Mouse (Mus musculus) liver, embryonic 13.5 days (tissue): ENCODE results near the gene Clpp. TPM values are rescaled to one million over a fixed set of nuclear protein-coding genes. Genes with fewer than 3 reads are reported as not detected.

Experiments used
- ATAC-seq: fragments of 200-750 bp; cut with Nextera tagmentation; 2 replicates; pipeline ENCODE4 v1.8.0; 2017; ENCODE audit warnings: low read depth, mild to moderate bottlenecking, moderate number of reproducible peaks, moderate library complexity
- DNase-seq: peaks from one replicate; pipeline ENCODE4 v3.0.0; 2022
- H3K27ac ChIP-seq: fragments of 300-500 bp; sonication (generic); 2 replicates; pipeline ENCODE4 v1.5.1; 2015; ENCODE audit warnings: moderate library complexity, mild to moderate bottlenecking, inconsistent platforms
- H3K27me3 ChIP-seq: fragments of 300-500 bp; sonication (generic); 2 replicates; pipeline ENCODE4 v1.6.1; 2015; ENCODE audit warnings: mild to moderate bottlenecking, inconsistent platforms
- H3K36me3 ChIP-seq: fragments of 300-500 bp; sonication (generic); 2 replicates; pipeline ENCODE4 v1.6.1; 2015; ENCODE audit warnings: mild to moderate bottlenecking, inconsistent platforms
- H3K4me1 ChIP-seq: fragments of 300-500 bp; sonication (generic); replicated peaks from 2 replicates; pipeline ENCODE4 v1.6.1; 2015; ENCODE audit warnings: inconsistent platforms
- H3K4me2 ChIP-seq: fragments of 300-500 bp; sonication (generic); 2 replicates; pipeline ENCODE4 v1.6.1; 2015; ENCODE audit warnings: inconsistent platforms, mild to moderate bottlenecking, moderate library complexity
- H3K4me3 ChIP-seq: fragments of 300-500 bp; sonication (generic); replicated peaks from 2 replicates; pipeline ENCODE4 v1.5.1; 2015; ENCODE audit warnings: mild to moderate bottlenecking, inconsistent platforms
- H3K9ac ChIP-seq: fragments of 300-500 bp; sonication (generic); 2 replicates; pipeline ENCODE4 v1.6.1; 2015; ENCODE audit warnings: mild to moderate bottlenecking, inconsistent platforms
- H3K9me3 ChIP-seq: fragments of 300-500 bp; sonication (generic); replicated peaks from 2 replicates; pipeline ENCODE4 v1.6.1; 2016; ENCODE audit warnings: inconsistent platforms
- WGBS: fragments of 180-500 bp; shearing (Covaris S2); methylation state at CpG from one replicate; pipeline ENCODE4 v1.1.7; 2015; ENCODE audit not compliant: insufficient replicate concordance; 5-methylcytosine and 5-hydroxymethylcytosine counted together
- polyA plus RNA-seq: library from polyadenylated mRNA; unstranded; fragments of >200 nt; fragmentation: Nextera tagmentation; extraction: Ambion mirVana; gene quantifications from 2 replicates; pipeline ENCODE4 v1.2.1, GENCODE M21; 2015

Clpp gene
- polyA plus RNA-seq, 1 experiment from 2014 or later: 100.0 TPM

DNA sequence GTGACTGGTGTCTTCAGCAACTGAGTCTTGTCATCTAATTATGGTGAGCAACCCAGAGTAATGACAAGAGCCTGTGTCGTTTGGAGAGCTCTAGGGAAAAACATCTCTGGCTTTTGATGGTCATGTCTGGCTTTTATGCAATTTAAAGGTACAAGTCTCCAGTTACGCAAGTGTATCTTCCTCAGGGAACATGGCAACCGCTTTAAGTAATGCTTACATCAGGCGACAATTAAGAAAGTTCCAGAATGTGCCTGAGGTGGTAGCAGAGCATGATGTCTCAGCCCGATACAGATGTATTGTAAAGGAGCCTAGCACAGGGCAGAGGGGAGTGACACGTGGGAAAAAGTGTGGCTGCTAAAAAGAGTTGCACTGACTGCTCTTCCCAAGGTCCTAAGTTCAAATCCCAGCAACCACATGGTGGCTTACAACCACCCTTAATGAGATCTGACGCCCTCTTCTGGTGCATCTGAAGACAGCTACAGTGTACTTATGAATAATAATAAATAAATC lies 1.1 kb upstream of the Clpp start:
- Histone ChIP-seq H3K4me1 (peaks cover 21% of the 10 kb centered on the region), H3K9ac (peak overlapping the region; percentile 70), H3K27me3 (no peaks in the 10 kb centered on the region), H3K9me3 (no peaks in the 10 kb centered on the region), H3K36me3 (peaks cover 30% of the 10 kb centered on the region), H3K4me3 (peak overlapping the region; percentile 74), H3K27ac (no peak overlapping the region), H3K4me2 (peak overlapping the region; percentile 86)
- 65% methylated on average over 7 of the region's 7 CpGs for WGBS
- ATAC-seq (no peak), DNase-seq (no peak)

DNA sequence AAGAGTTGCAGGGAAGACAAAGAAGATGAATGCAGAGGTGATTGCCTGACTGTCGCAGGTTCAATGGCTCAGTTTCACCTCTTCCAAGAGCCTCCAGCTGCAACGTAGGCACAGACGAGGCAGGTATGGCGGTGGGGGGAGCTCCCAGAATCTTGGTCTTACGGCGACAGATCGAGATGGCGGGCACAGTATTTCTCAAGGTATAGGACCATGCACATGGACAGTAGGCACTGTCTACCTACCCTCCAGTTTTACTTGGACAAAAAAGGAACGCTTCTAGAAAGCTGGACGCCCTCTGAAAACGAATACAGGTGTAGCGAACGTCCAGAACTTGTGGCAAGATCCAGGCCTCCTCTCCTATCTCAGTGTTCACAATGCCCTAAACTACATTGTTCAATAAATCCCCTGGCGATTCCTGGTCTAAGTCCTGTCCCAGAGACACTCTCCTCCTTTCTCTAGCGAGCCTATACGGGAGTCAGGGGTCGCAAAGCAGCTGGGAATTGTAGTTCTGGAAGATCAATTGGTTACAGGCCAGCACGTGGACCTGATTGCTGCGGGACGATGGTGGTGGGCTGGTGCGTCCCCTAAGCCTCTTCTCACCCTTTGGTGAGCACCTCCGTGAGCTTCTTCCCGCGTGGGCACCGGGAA lies 514 bp upstream of the Clpp start:
- Histone ChIP-seq H3K27ac (peak overlapping the region; percentile 66), H3K9ac (peak overlapping the region; percentile 70), H3K4me3 (peak overlapping the region; percentile 74), H3K4me1 (peaks cover 21% of the 10 kb centered on the region), H3K27me3 (no peaks in the 10 kb centered on the region), H3K36me3 (peaks cover 36% of the 10 kb centered on the region), H3K4me2 (peak overlapping the region; percentile 86), H3K9me3 (no peaks in the 10 kb centered on the region)
- 2% methylated on average over 25 of the region's 25 CpGs for WGBS
- no peak for DNase-seq
- ATAC-seq: peak; percentile 84

DNA sequence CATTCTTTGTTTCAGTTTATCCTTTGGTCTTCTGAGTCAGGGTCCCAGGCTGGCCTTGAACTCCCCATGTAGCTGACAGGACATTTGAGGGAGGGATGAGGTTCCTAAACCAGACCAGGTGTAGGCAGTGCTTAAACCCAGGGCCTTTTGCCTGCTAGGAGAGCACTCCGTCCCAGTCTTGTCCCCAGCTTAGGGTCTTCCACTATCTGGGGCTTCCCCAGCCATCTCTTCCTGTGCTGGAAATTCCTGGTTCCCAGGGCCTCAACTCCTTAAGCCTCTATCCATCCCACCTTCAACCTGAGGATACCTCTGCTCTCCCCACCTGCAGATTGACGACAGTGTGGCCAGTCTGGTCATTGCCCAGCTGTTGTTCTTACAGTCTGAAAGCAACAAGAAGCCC lies 861 bp downstream of the Clpp start:
- no peaks in the 10 kb centered on the region for H3K27me3 ChIP-seq
- ATAC-seq (no peak), DNase-seq (no peak)
- H3K4me2 ChIP-seq: peak overlapping the region; percentile 86
- H3K4me3 ChIP-seq: peak overlapping the region; percentile 74
- no peaks in the 10 kb centered on the region for H3K9me3 ChIP-seq
- 54% methylated on average over 2 of the region's 2 CpGs for WGBS
- peak overlapping the region; percentile 82 for H3K9ac ChIP-seq
- peaks cover 50% of the 10 kb centered on the region for H3K36me3 ChIP-seq
- H3K4me1 ChIP-seq: peaks cover 23% of the 10 kb centered on the region
- H3K27ac ChIP-seq: peak overlapping the region; percentile 71

DNA sequence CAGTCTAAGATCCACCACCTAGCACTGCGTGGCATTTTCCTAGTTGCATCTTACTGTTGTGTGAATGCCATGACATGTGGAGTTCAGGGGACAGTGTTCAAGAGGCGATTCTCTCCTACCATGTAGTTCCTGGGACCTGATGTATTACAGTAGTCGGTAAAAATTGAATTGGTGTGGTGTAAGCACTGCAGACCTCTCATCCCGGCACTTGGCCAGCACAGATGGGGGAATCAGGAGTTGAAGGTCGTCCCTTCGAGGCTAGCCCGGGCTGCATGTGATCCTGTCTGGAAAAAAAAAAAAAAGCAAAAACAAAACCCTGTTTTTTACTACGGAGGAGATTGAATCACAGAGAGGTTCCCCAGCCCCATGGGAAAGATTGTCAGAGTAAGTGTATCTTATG lies 4.9 kb downstream of the Clpp start:
- DNase-seq: no peak

DNA sequence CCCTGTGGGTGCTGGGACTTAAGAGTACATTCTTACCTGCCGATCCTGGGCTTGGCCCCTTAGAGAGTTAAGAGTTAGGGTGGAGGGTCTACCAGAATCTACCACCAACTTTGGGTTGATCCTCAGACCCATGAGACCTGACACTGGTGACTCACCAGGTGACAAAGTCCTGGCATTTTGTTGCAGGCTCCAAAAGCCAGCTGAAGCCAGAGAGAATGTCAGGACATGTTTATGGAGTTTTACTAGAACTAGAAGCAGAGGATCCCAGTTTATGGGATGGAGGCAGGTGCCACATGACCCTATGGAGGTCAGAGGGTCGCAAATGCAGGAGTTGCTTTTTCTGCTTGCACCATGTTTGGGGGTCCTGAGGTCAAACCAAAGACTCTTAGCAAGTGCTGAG lies 6.4 kb downstream of the Clpp start:
- H3K9me3 ChIP-seq: no peaks in the 10 kb centered on the region

More for the DNA sequence above, 4.9 kb downstream of the Clpp start:
- Histone ChIP-seq H3K4me2 (no peak overlapping the region), H3K9me3 (no peaks in the 10 kb centered on the region), H3K27ac (no peak overlapping the region), H3K9ac (no peak overlapping the region), H3K27me3 (no peaks in the 10 kb centered on the region), H3K36me3 (peaks cover 70% of the 10 kb centered on the region), H3K4me1 (peaks cover 41% of the 10 kb centered on the region), H3K4me3 (no peak overlapping the region)
- ATAC-seq: no peak
- WGBS: 79% methylated on average over 8 of the region's 8 CpGs

DNA sequence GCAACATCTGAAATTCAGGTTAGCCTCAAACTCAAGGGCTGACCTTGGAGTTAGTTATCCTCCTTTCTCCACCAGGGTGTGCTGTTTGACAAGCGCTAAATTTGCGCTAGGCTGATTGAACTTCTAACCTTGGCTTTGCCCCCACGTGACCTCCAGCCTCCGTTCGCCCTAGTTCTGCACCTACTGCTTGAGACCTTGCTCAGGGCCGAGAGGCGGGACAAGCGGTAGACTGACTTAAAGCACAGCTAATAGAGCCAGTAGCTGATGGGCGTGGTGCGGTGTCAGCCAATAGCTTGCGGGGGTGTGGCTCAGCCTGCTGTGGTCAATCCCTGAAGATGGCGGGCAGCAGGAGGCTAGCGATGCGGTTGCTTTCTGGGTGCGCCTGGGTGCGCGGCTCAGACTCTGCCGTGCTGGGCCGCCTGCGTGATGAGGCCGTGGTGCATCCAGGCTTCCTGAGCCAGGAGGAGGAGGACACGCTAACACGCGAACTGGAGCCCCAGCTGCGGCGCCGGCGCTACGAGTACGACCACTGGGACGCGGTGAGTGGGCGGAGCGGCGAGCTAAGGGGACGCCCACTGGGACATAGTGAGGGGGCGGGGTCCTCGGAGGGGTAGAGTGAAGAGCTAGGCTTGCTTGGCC lies 7.0 kb downstream of the Clpp start, which contains the start of gene Alkbh7:
TSS of gene Alkbh7 (plus strand) at position 311 of the 639 bp plus-strand sequence.
- DNase-seq (peak; percentile 97), ATAC-seq (peak; percentile 99)
- peak within 1 kb of the TSS; percentile 90 for H3K4me2 ChIP-seq
- peak within 1 kb of the TSS; percentile 74 for H3K9ac ChIP-seq
- peaks cover 63% of the 10 kb centered on the region for H3K36me3 ChIP-seq
- peaks cover 36% of the 10 kb centered on the region for H3K4me1 ChIP-seq
- H3K9me3 ChIP-seq: no peaks in the 10 kb centered on the region
- H3K4me3 ChIP-seq: peak within 1 kb of the TSS; percentile 83
- peak within 1 kb of the TSS; percentile 61 for H3K27ac ChIP-seq
- no peaks in the 10 kb centered on the region for H3K27me3 ChIP-seq
- under 1% methylated on average over 38 of the region's 38 CpGs for WGBS

More for the DNA sequence above, 6.4 kb downstream of the Clpp start:
- DNase-seq (no peak), ATAC-seq (no peak)
- H3K4me3 ChIP-seq: peak overlapping the region; percentile 83
- no peaks in the 10 kb centered on the region for H3K27me3 ChIP-seq
- H3K36me3 ChIP-seq: peaks cover 65% of the 10 kb centered on the region
- H3K4me1 ChIP-seq: peaks cover 35% of the 10 kb centered on the region
- WGBS: 55% methylated on average over 2 of the region's 2 CpGs
- H3K9ac ChIP-seq: peak overlapping the region; percentile 46
- peak overlapping the region; percentile 27; the same call in 1 of the 2 replicates for H3K27ac ChIP-seq
- peak overlapping the region; percentile 90 for H3K4me2 ChIP-seq

DNA sequence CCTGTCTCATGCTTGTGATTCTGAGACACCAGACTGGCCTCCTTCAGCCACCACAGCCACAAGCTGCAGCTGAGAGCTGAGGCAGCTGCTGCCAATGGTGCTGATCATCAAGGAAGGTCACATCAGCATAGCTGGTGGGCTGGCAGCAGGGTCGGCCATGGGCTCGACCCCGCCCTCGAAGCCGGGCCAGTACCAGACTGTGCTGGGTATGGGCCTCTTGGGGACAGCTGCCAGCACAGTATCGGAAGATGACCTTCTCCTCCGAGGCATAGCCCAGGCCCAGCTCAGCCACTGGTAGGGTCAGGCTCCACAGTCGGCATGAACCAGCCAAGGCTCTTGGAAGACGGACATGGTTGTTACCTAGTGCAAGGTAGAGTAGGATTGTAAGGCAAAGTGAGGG lies 9.3 kb downstream of the Clpp start:
- H3K27me3 ChIP-seq: no peaks in the 10 kb centered on the region
- no peaks in the 10 kb centered on the region for H3K9me3 ChIP-seq
- no peak overlapping the region for H3K4me2 ChIP-seq
- peaks cover 62% of the 10 kb centered on the region for H3K36me3 ChIP-seq
- no peak for ATAC-seq
- no peak overlapping the region for H3K9ac ChIP-seq
- DNase-seq: no peak
- 87% methylated on average over 9 of the region's 9 CpGs for WGBS
- no peak overlapping the region for H3K27ac ChIP-seq
- H3K4me1 ChIP-seq: peaks cover 55% of the 10 kb centered on the region
- no peak overlapping the region for H3K4me3 ChIP-seq

DNA sequence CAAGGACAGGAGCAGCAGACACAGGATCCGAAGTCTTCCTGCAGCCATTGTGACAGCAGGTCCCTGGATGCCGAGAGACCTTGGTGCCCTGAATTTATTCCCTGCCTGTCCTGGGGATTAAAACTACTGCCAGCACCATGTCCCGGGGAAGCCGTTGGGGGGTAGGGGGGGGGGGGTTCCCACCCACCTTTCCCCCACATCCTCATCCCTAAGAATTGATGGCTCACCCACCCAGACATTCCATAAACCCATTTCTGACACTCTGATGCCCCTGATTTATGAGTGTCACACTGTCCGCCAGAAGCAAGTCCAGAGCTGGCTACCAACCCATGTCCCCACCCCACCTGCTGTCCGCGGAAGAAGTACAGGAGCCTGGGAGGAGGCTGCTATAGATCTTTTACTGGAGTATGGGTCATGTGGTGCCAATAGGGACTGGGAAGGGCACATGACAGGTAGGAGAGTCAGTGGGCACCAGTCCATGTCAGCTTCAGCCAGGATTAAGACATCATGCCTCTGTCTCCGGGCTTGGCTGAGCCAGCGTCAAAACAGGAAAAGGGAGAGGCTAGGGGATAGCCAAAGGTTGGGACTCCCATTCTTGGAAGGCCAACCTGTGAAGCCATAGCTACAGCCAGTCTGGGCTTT lies 10.0 kb downstream of the Clpp start, which contains the start of gene Pspn:
TSS of gene Pspn (minus strand) at position 51 of the 642 bp plus-strand sequence.
- DNase-seq: no peak
- peaks cover 62% of the 10 kb centered on the region for H3K36me3 ChIP-seq

DNA sequence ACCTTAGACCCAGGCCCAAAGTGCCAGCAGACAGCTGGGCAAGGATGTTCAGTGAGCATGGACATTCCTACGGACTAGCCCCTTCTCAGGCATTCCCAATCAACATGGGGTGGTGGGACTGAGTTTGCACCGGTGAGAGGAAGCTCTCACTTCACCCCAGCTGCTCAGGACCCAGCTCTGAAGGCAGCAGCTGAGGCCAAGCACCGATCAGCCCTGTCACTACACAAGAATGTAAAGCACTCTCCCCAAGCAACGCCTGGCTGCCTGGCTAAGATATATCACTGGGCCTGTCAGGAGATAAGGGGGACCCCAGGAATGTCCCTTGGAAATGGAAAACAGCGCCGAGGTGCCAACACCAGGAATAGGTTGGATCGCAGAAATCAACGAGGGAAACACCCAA lies 11.1 kb downstream of the Clpp start:
- no peak overlapping the region; the same call in 1 of the 2 replicates for H3K27ac ChIP-seq

More for the DNA sequence above, 10.0 kb downstream of the Clpp start, which contains the start of gene Pspn:
- H3K27me3 ChIP-seq: no peaks in the 10 kb centered on the region
- ATAC-seq: no peak
- H3K9me3 ChIP-seq: no peaks in the 10 kb centered on the region
- H3K4me3 ChIP-seq: no peak within 1 kb of the TSS
- no peak within 1 kb of the TSS; the same call in 1 of the 2 replicates for H3K27ac ChIP-seq
- H3K9ac ChIP-seq: no peak within 1 kb of the TSS
- H3K4me2 ChIP-seq: no peak within 1 kb of the TSS
- 80% methylated on average over 9 of the region's 9 CpGs for WGBS
- H3K4me1 ChIP-seq: peaks cover 61% of the 10 kb centered on the region

DNA sequence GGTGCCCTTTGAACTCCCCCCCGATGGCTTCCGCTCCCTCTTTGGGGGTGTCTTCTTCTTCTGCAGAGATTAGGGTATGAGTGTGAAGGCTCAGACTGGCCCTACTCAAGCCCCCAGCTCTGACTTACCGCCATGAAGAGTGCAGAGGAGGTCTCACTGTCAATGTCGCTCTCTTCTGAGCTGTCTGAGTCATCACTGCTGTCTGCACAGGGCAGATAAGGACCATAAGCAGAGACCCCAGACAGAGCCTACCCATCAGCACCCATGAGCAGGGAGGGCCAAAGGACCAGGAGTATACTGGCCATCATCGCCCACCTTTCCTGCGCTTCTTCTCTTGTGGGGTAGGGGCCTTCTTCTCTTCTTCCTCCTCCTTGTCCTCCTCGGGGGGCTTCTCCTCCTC lies 13.9 kb downstream of the Clpp start:
- H3K4me2 ChIP-seq: peak overlapping the region; percentile 36
- DNase-seq (peak; percentile 65), ATAC-seq (peak; percentile 82)
- WGBS: 48% methylated on average over 7 of the region's 7 CpGs
- peak overlapping the region; percentile 30; the same call in 1 of the 2 replicates for H3K9ac ChIP-seq
- H3K4me3 ChIP-seq: no peak overlapping the region
- H3K27ac ChIP-seq: peak overlapping the region; percentile 66
- H3K9me3 ChIP-seq: no peaks in the 10 kb centered on the region
- H3K4me1 ChIP-seq: peaks cover 67% of the 10 kb centered on the region
- H3K27me3 ChIP-seq: no peaks in the 10 kb centered on the region
- H3K36me3 ChIP-seq: peaks cover 80% of the 10 kb centered on the region

More for the DNA sequence above, 11.1 kb downstream of the Clpp start:
- Histone ChIP-seq H3K4me1 (peaks cover 63% of the 10 kb centered on the region), H3K4me3 (no peak overlapping the region), H3K9ac (no peak overlapping the region), H3K36me3 (peaks cover 62% of the 10 kb centered on the region), H3K4me2 (no peak overlapping the region), H3K9me3 (no peaks in the 10 kb centered on the region), H3K27me3 (no peaks in the 10 kb centered on the region)
- DNase-seq (no peak), ATAC-seq (no peak)
- 52% methylated on average over 8 of the region's 8 CpGs for WGBS
